Mouse (Mus musculus): ENCODE measurements at regions not wholly inside any gene's neighbourhood (a gene's known extent, or its start where the extent isn't known, plus 50 kb on each side); places are given as distances from the start of the nearest gene placed in this dataset.

- Histone ChIP-seq H3K36me3 (ENCODE audit: control insufficient read depth, insufficient read depth, low read length, poor library complexity, severe bottlenecking) (no peaks in the 10 kb centered on the region), H3K9ac (ENCODE audit: insufficient read depth, low read depth, low read length, poor library complexity, severe bottlenecking) (no peak overlapping the region), H3K4me1 (ENCODE audit: control insufficient read depth in 2 of 2, insufficient read depth in 2 of 2, low read length in 2 of 2, poor library complexity in 1 of 2) (no peaks in the 10 kb centered on the region), H3K27ac (ENCODE audit: insufficient read depth, low read depth, low read length, poor library complexity, severe bottlenecking) (no peak overlapping the region), H3K9me3 (ENCODE audit: control insufficient read depth, insufficient read depth, low read depth, low read length) (no peaks in the 10 kb centered on the region), H3K4me3 (ENCODE audit: insufficient read depth in 1 of 2, low read depth in 1 of 2, low read length in 2 of 2, poor library complexity in 1 of 2, severe bottlenecking in 1 of 2) (no peak overlapping the region)
- no peak for TF ChIP-seq ZC3H11A (IDR thresholded peaks at IDR 0.05; ENCODE audit: borderline replicate concordance, low read depth, low read length)
- TF ChIP-seq ZNF384 (IDR thresholded peaks at IDR 0.05; ENCODE audit: low read depth, low read length) = no peak
- TF ChIP-seq CHD2 (IDR thresholded peaks at IDR 0.05; ENCODE audit: low read depth, low read length) = no peak
- TF ChIP-seq MAFK (IDR thresholded peaks at IDR 0.05; ENCODE audit: insufficient read depth, low read depth, low read length) = no peak
- no peak for TF ChIP-seq HCFC1 (IDR thresholded peaks at IDR 0.05; ENCODE audit: borderline replicate concordance, insufficient read depth, low read length)
- no peak for DNase-seq (ENCODE audit: low read depth, low spot score)
- in situ Hi-C loops (cut with MboI; ENCODE audit: low sequenced_read_pairs in 2 of 2, unreplicated experiment in 2 of 2) = no loop called here
Measured at GRCm38 (mm10) chr3:132565755-132566154, 63.9 kb upstream of the Gimd1 start.

GRCm38 (mm10) chr3:132566301-132566700 is 63.3 kb upstream of the Gimd1 start:
- no peaks in the 10 kb centered on the region for H3K36me3 ChIP-seq (ENCODE audit: control insufficient read depth, insufficient read depth, low read length, poor library complexity, severe bottlenecking)
- in situ Hi-C loops (cut with MboI; ENCODE audit: low sequenced_read_pairs in 2 of 2, unreplicated experiment in 2 of 2) = no loop called here
- H3K4me1 ChIP-seq (ENCODE audit: control insufficient read depth in 2 of 2, insufficient read depth in 2 of 2, low read length in 2 of 2, poor library complexity in 1 of 2) = no peaks in the 10 kb centered on the region
- H3K9me3 ChIP-seq (ENCODE audit: control insufficient read depth, insufficient read depth, low read depth, low read length) = no peaks in the 10 kb centered on the region
- no peak for DNase-seq (ENCODE audit: low read depth, low spot score)
- no peak overlapping the region for H3K27ac ChIP-seq (ENCODE audit: insufficient read depth, low read depth, low read length, poor library complexity, severe bottlenecking)
- no peak for TF ChIP-seq MAFK (IDR thresholded peaks at IDR 0.05; ENCODE audit: insufficient read depth, low read depth, low read length)
- no peak for TF ChIP-seq HCFC1 (IDR thresholded peaks at IDR 0.05; ENCODE audit: borderline replicate concordance, insufficient read depth, low read length)
- no peak for TF ChIP-seq CHD2 (IDR thresholded peaks at IDR 0.05; ENCODE audit: low read depth, low read length)
- no peak for TF ChIP-seq ZC3H11A (IDR thresholded peaks at IDR 0.05; ENCODE audit: borderline replicate concordance, low read depth, low read length)
- TF ChIP-seq ZNF384 (IDR thresholded peaks at IDR 0.05; ENCODE audit: low read depth, low read length) = no peak
- H3K9ac ChIP-seq (ENCODE audit: insufficient read depth, low read depth, low read length, poor library complexity, severe bottlenecking) = no peak overlapping the region
- H3K4me3 ChIP-seq (ENCODE audit: insufficient read depth in 1 of 2, low read depth in 1 of 2, low read length in 2 of 2, poor library complexity in 1 of 2, severe bottlenecking in 1 of 2) = no peak overlapping the region

Measured in ES-E14 (cell line).